In the genomic region with DNA sequence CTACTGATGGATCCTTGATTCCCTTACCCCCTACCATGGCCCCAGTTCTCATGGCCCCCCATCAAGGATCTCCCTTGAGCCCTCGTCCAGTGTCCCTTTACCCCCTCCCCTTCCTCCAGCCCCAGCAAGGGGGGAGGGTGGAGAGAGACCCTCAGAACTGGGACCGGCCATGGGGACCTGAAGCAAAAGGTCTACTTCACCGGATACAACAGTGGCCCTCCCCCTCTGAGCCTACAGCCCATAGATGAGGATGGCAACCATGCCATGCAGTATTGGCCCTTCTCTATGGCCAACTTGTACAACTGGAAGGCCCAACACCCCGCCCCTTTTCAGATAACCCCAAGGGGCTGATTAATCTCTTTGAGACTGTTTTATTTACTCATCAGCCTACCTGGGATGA, we compare ENCODE assay signal across 23 mouse cellular contexts.
DNase-seq lines count a peak whose midpoint lies in the region; ATAC-seq and TF ChIP-seq lines count a peak whose summit lies in the region.
"Had no signal": no experiment of that assay in that cellular context is flagged by ENCODE, and none has a peak within 500 bp of the region (broad histone marks: within the 10 kb centered on the region; RNA-seq: fewer than 3 reads in every experiment).

No protein-coding gene starts in this region.

- no peak overlapping the region for H3K27ac ChIP-seq in embryonic facial prominence, embryonic 13.5 days
- no peak overlapping the region for H3K27ac ChIP-seq in embryonic facial prominence, embryonic 10.5 days (replicated peaks)
- no peak overlapping the region for H3K27ac ChIP-seq in kidney, postnatal 0 days
- no peak overlapping the region for H3K27ac ChIP-seq in kidney, embryonic 14.5 days (ENCODE audit: low read depth, low read length)
- H3K27ac ChIP-seq in midbrain, embryonic 14.5 days (replicated peaks; ENCODE audit: low read depth, low read length) = no peak overlapping the region
- no peak overlapping the region for H3K27ac ChIP-seq in midbrain, embryonic 10.5 days (replicated peaks)
- H3K27ac ChIP-seq: forebrain, embryonic 13.5 days; forebrain, embryonic 15.5 days had no signal

- no peak overlapping the region for H3K4me2 ChIP-seq in embryonic facial prominence, embryonic 13.5 days
- no peak overlapping the region for H3K4me2 ChIP-seq in kidney, postnatal 0 days (ENCODE audit: low read length)
- no peak overlapping the region for H3K4me2 ChIP-seq in kidney, embryonic 14.5 days (replicated peaks; ENCODE audit: low read depth, low read length)
- no peak overlapping the region for H3K4me2 ChIP-seq in midbrain, embryonic 14.5 days (ENCODE audit: low read length)
- H3K4me2 ChIP-seq: forebrain, embryonic 13.5 days; forebrain, embryonic 15.5 days had no signal

- WGBS in embryonic facial prominence, embryonic 13.5 days = 86% methylated on average over 4 of the region's 4 CpGs
- 90% methylated on average over 4 of the region's 4 CpGs for WGBS in embryonic facial prominence, embryonic 10.5 days
- WGBS in kidney, postnatal 0 days = 95% methylated on average over 4 of the region's 4 CpGs
- WGBS in kidney, embryonic 14.5 days = 96% methylated on average over 4 of the region's 4 CpGs
- 88% methylated on average over 4 of the region's 4 CpGs for WGBS in midbrain, embryonic 14.5 days
- 94% methylated on average over 4 of the region's 4 CpGs for WGBS in midbrain, embryonic 10.5 days

- no peaks in the 10 kb centered on the region for H3K9me3 ChIP-seq in embryonic facial prominence, embryonic 13.5 days
- H3K9me3 ChIP-seq in embryonic facial prominence, embryonic 10.5 days = no peaks in the 10 kb centered on the region
- H3K9me3 ChIP-seq in kidney, postnatal 0 days (replicated peaks; ENCODE audit: low read length) = no peaks in the 10 kb centered on the region
- H3K9me3 ChIP-seq in kidney, embryonic 14.5 days (ENCODE audit: control insufficient read depth, low read length) = no peaks in the 10 kb centered on the region
- no peaks in the 10 kb centered on the region for H3K9me3 ChIP-seq in midbrain, embryonic 14.5 days (ENCODE audit: control insufficient read depth, low read length)
- no peaks in the 10 kb centered on the region for H3K9me3 ChIP-seq in midbrain, embryonic 10.5 days (replicated peaks)
- H3K9me3 ChIP-seq: forebrain, embryonic 13.5 days; forebrain, embryonic 15.5 days; G1E had no signal

- H3K27me3 ChIP-seq in embryonic facial prominence, embryonic 13.5 days = no peaks in the 10 kb centered on the region
- no peaks in the 10 kb centered on the region for H3K27me3 ChIP-seq in embryonic facial prominence, embryonic 10.5 days (replicated peaks; ENCODE audit: low read depth, poor library complexity, severe bottlenecking)
- no peaks in the 10 kb centered on the region for H3K27me3 ChIP-seq in kidney, postnatal 0 days (ENCODE audit: insufficient read depth, low read length)
- H3K27me3 ChIP-seq in kidney, embryonic 14.5 days (ENCODE audit: control insufficient read depth, insufficient read depth, low read length) = no peaks in the 10 kb centered on the region
- no peaks in the 10 kb centered on the region for H3K27me3 ChIP-seq in midbrain, embryonic 14.5 days (ENCODE audit: control insufficient read depth, insufficient read depth, low read length)
- no peaks in the 10 kb centered on the region for H3K27me3 ChIP-seq in midbrain, embryonic 10.5 days (ENCODE audit: low read depth, poor library complexity, severe bottlenecking)
- H3K27me3 ChIP-seq: CH12.LX; forebrain, embryonic 13.5 days; forebrain, embryonic 15.5 days; Patski had no signal

- ATAC-seq in embryonic facial prominence, embryonic 13.5 days (ENCODE audit: insufficient number of reproducible peaks, insufficient read depth, low FRiP score, low TSS enrichment, low read depth) = 0 out of 2 replicates have a peak, but pooled peaks have one; percentile 10
- ATAC-seq in kidney, postnatal 0 days (replicated peaks; ENCODE audit: low FRiP score, low read depth) = peak; percentile 40; the same call in 1 of the 2 replicates
- ATAC-seq in kidney, embryonic 14.5 days (ENCODE audit: low FRiP score, low TSS enrichment) = no peak
- ATAC-seq in midbrain, embryonic 14.5 days (ENCODE audit: low FRiP score, low TSS enrichment) = peak; percentile 50; the same call in 1 of the 2 replicates
- ATAC-seq: activated CD4-positive, CD25-positive, alpha-beta regulatory T cell, adult 4 months; CD4-positive, CD25-positive, alpha-beta regulatory T cell, adult 4 months; forebrain, embryonic 13.5 days; forebrain, embryonic 15.5 days; forebrain, postnatal 0 days; Patski had no signal

- DNase-seq in embryonic facial prominence, embryonic 10.5 days (ENCODE audit: low spot score) = no peak
- no peak for DNase-seq in kidney, postnatal 0 days (ENCODE audit: low spot score)
- no peak for DNase-seq in midbrain, embryonic 14.5 days
- DNase-seq in midbrain, embryonic 10.5 days (ENCODE audit: low spot score) = no peak
- DNase-seq: adrenal gland, adult 8-10 months; adrenal gland, postnatal 14 days; adrenal gland, postnatal 36 days; B cell, adult 2 months; cerebellum, adult 11-12 months; cerebellum, adult 2 months; cerebellum, adult 9-10 months; cerebellum, postnatal 10 days; cerebellum, postnatal 25 days; forebrain, postnatal 0 days had no signal

- no peak for TF ChIP-seq CTCF in kidney, postnatal 0 days (IDR thresholded peaks at IDR 0.05; ENCODE audit: low read depth)

- no peak overlapping the region for H3K4me3 ChIP-seq in embryonic facial prominence, embryonic 13.5 days
- H3K4me3 ChIP-seq in embryonic facial prominence, embryonic 10.5 days = no peak overlapping the region
- no peak overlapping the region for H3K4me3 ChIP-seq in kidney, postnatal 0 days (replicated peaks; ENCODE audit: low read depth, low read length)
- no peak overlapping the region for H3K4me3 ChIP-seq in kidney, embryonic 14.5 days (ENCODE audit: low read length)
- no peak overlapping the region for H3K4me3 ChIP-seq in midbrain, embryonic 14.5 days (replicated peaks; ENCODE audit: low read depth, low read length)
- no peak overlapping the region for H3K4me3 ChIP-seq in midbrain, embryonic 10.5 days
- H3K4me3 ChIP-seq: forebrain, embryonic 13.5 days; forebrain, embryonic 15.5 days had no signal

- no peak overlapping the region for H3K9ac ChIP-seq in embryonic facial prominence, embryonic 13.5 days
- no peak overlapping the region for H3K9ac ChIP-seq in kidney, postnatal 0 days (ENCODE audit: low read depth, low read length)
- no peak overlapping the region for H3K9ac ChIP-seq in kidney, embryonic 14.5 days (ENCODE audit: low read depth, low read length)
- H3K9ac ChIP-seq in midbrain, embryonic 14.5 days (replicated peaks; ENCODE audit: low read length) = no peak overlapping the region
- H3K9ac ChIP-seq: forebrain, embryonic 13.5 days; forebrain, embryonic 15.5 days; forebrain, postnatal 0 days had no signal

- no peaks in the 10 kb centered on the region for H3K4me1 ChIP-seq in embryonic facial prominence, embryonic 13.5 days
- H3K4me1 ChIP-seq in embryonic facial prominence, embryonic 10.5 days = no peaks in the 10 kb centered on the region
- no peaks in the 10 kb centered on the region for H3K4me1 ChIP-seq in kidney, postnatal 0 days (replicated peaks; ENCODE audit: insufficient read depth, low read length)
- no peaks in the 10 kb centered on the region for H3K4me1 ChIP-seq in kidney, embryonic 14.5 days (ENCODE audit: control insufficient read depth, insufficient read depth, low read length)
- no peaks in the 10 kb centered on the region for H3K4me1 ChIP-seq in midbrain, embryonic 14.5 days (ENCODE audit: control insufficient read depth, insufficient read depth, low read length)
- H3K4me1 ChIP-seq in midbrain, embryonic 10.5 days = no peaks in the 10 kb centered on the region
- H3K4me1 ChIP-seq: forebrain, embryonic 13.5 days; forebrain, embryonic 15.5 days had no signal

- no peaks in the 10 kb centered on the region for H3K36me3 ChIP-seq in embryonic facial prominence, embryonic 13.5 days
- H3K36me3 ChIP-seq in embryonic facial prominence, embryonic 10.5 days (replicated peaks) = no peaks in the 10 kb centered on the region
- no peaks in the 10 kb centered on the region for H3K36me3 ChIP-seq in kidney, postnatal 0 days (ENCODE audit: insufficient read depth, low read length)
- no peaks in the 10 kb centered on the region for H3K36me3 ChIP-seq in kidney, embryonic 14.5 days (ENCODE audit: control insufficient read depth, insufficient read depth, low read length)
- no peaks in the 10 kb centered on the region for H3K36me3 ChIP-seq in midbrain, embryonic 14.5 days (ENCODE audit: control insufficient read depth, insufficient read depth, low read length)
- H3K36me3 ChIP-seq in midbrain, embryonic 10.5 days = no peaks in the 10 kb centered on the region
- H3K36me3 ChIP-seq: forebrain, embryonic 15.5 days; G1E had no signal
